Mouse (Mus musculus) kidney, adult 2 months (tissue): Measurements from ENCODE around the gene Gck. TPM values are rescaled to one million over a fixed set of nuclear protein-coding genes. Genes with fewer than 3 reads are reported as not detected.

Experiments
- DNase-seq: peaks from one replicate; pipeline ENCODE4 v3.0.0; 2021
- H3K27ac ChIP-seq: fragments of 200-500 bp; 2 replicates; pipeline ENCODE4 v1.5.1; 2012; ENCODE audit warnings: low read depth, low read length, control low read depth, inconsistent platforms; ENCODE audit not compliant: insufficient read depth
- H3K27me3 ChIP-seq: fragments of 200-500 bp; replicated peaks from 2 replicates; pipeline ENCODE4 v1.6.1; 2012; ENCODE audit warnings: mild to moderate bottlenecking, moderate library complexity, low read length, inconsistent platforms; ENCODE audit not compliant: control insufficient read depth, insufficient read depth
- H3K36me3 ChIP-seq: fragments of 200-500 bp; 2 replicates; pipeline ENCODE4 v1.6.1; 2012; ENCODE audit warnings: mild to moderate bottlenecking, moderate library complexity, low read length, inconsistent platforms; ENCODE audit not compliant: control insufficient read depth, insufficient read depth
- H3K4me1 ChIP-seq: fragments of 200-500 bp; 2 replicates; pipeline ENCODE4 v1.6.1; 2011; ENCODE audit warnings: low read length; ENCODE audit not compliant: control insufficient read depth, insufficient read depth
- H3K4me3 ChIP-seq: fragments of 200-500 bp; 2 replicates; pipeline ENCODE4 v1.5.1; 2011; ENCODE audit warnings: mild to moderate bottlenecking, low read depth, low read length, control low read depth; ENCODE audit not compliant: insufficient read depth
- CTCF ChIP-seq: fragments of 200-500 bp; conservative IDR thresholded peaks from 2 replicates; pipeline ENCODE4 v1.5.1; 2011; ENCODE audit warnings: low read depth, mild to moderate bottlenecking, control low read depth, low read length, moderate library complexity, mixed read lengths; ENCODE audit not compliant: insufficient read depth, insufficient read length
- POLR2A ChIP-seq: fragments of 200-500 bp; IDR thresholded peaks from one replicate; pipeline ENCODE4 v1.6.1; 2011; ENCODE audit warnings: low read depth, low read length, control low read depth
- WGBS: fragments of 180-500 bp; shearing (Covaris S2); methylation state at CpG from one replicate; pipeline ENCODE4 v1.1.7; 2018; 5-methylcytosine and 5-hydroxymethylcytosine counted together
- polyA plus RNA-seq: library from polyadenylated mRNA; depleted of rRNA; stranded (reverse); fragments of >200 nt; gene quantifications from 2 replicates; pipeline ENCODE4 v1.2.3, GENCODE M21; 2012

The Gck gene
- polyA plus RNA-seq, 1 experiment, result 0.16 TPM

GRCm38 (mm10) chr11:5868324-5868723 lies 81.6 kb downstream of the Gck start:
- WGBS, result 80% methylated on average over 12 of the region's 12 CpGs
- Histone ChIP-seq H3K27ac (peak overlapping the region; percentile 54; the same call in 1 of the 2 replicates), H3K4me3 (no peak overlapping the region), H3K4me1 (no peaks in the 10 kb centered on the region), H3K36me3 (no peaks in the 10 kb centered on the region), H3K27me3 (no peaks in the 10 kb centered on the region)
- peak; percentile 64 for DNase-seq
- TF ChIP-seq POLR2A, result no peak
- TF ChIP-seq CTCF, result no peak

- WGBS, result 82% methylated on average over 2 of the region's 2 CpGs
- Histone ChIP-seq H3K27ac (no peak overlapping the region), H3K4me1 (no peaks in the 10 kb centered on the region), H3K27me3 (no peaks in the 10 kb centered on the region), H3K36me3 (no peaks in the 10 kb centered on the region), H3K4me3 (no peak overlapping the region)
- TF ChIP-seq POLR2A (no peak), CTCF (no peak)
- no peak for DNase-seq
These were observed 82.7 kb downstream of the Gck start for GRCm38 (mm10) chr11:5867196-5867595.

DNA sequence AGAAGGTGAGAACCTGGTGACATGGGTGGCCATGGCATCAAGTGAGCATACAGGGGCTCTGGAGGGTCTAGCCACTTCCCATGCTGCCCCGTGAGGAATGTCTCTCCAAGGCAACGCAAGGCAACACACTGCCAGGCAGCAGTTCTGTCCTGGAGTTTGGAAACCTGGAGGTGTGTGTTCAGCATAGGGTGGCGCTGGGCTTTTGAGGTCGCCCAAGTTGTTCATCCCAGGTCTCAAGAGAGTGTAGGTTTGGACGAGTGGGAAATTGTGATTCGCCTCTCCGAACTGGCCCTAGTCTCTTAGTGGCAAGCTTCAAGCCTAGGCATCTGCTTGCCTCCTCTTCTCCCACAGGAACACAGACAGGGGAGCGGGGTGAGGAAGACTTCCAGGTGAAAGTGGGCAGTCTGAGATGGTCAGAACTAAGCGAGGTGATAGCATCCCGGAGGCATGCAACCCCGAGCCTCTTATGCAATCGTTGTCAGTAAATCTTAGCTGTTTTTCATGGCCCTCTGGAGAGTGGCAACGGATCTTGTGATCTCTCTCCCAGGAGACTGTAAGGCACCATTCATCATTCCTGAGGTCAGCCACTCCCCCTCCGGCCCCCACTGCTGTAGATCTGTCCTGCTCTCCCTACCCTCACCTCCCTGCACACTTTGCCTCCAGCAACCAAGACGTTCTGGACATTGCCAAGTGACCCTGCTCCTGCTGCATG lies 87.3 kb downstream of the Gck start:
- Histone ChIP-seq H3K36me3 (no peaks in the 10 kb centered on the region), H3K4me3 (peak overlapping the region; percentile 62), H3K4me1 (no peaks in the 10 kb centered on the region), H3K27me3 (no peaks in the 10 kb centered on the region), H3K27ac (peak overlapping the region; percentile 46)
- TF ChIP-seq POLR2A (no peak), CTCF (no peak)
- DNase-seq, result peak; percentile 79
- WGBS, result 17% methylated on average over 15 of the region's 15 CpGs

- H3K4me3 ChIP-seq, result peak within 1 kb of the TSS; percentile 62
- H3K36me3 ChIP-seq, result no peaks in the 10 kb centered on the region
- 4% methylated on average over 58 of the region's 59 CpGs for WGBS
- no peaks in the 10 kb centered on the region for H3K4me1 ChIP-seq
- TF ChIP-seq POLR2A (no peak), CTCF (no peak)
- peak within 1 kb of the TSS; percentile 46 for H3K27ac ChIP-seq
- no peaks in the 10 kb centered on the region for H3K27me3 ChIP-seq
- peak; percentile 60 for DNase-seq
These were observed 88.0 kb downstream of the Gck start, which contains the start of gene Aebp1 for GRCm38 (mm10) chr11:5861678-5862393. Gene Aebp1, plus strand, starts transcription at chr11:5861947.

DNA sequence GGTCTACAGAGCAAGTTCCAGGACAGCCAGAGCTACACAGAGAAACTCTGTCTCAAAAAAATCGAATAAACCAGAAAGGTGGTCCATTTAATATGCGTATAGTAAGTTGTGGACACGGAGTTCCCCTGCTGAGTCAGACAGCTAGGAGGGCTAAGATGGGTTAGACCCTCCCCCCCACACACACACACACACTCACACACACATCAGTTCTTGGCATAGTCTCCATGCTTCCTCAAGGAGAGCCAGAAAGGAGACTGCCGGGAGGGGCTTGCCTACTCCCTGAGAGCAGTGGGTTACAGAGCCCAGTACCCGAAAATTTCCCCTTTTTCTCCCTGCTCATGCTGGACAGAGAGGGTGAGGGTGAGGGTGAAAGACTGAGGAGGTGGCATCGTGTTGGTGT lies 89.2 kb downstream of the Gck start:
- Histone ChIP-seq H3K4me3 (no peak overlapping the region), H3K36me3 (no peaks in the 10 kb centered on the region), H3K27me3 (no peaks in the 10 kb centered on the region), H3K27ac (no peak overlapping the region), H3K4me1 (no peaks in the 10 kb centered on the region)
- no peak for DNase-seq
- 76% methylated on average over 6 of the region's 6 CpGs for WGBS
- TF ChIP-seq POLR2A (no peak), CTCF (no peak)

DNA sequence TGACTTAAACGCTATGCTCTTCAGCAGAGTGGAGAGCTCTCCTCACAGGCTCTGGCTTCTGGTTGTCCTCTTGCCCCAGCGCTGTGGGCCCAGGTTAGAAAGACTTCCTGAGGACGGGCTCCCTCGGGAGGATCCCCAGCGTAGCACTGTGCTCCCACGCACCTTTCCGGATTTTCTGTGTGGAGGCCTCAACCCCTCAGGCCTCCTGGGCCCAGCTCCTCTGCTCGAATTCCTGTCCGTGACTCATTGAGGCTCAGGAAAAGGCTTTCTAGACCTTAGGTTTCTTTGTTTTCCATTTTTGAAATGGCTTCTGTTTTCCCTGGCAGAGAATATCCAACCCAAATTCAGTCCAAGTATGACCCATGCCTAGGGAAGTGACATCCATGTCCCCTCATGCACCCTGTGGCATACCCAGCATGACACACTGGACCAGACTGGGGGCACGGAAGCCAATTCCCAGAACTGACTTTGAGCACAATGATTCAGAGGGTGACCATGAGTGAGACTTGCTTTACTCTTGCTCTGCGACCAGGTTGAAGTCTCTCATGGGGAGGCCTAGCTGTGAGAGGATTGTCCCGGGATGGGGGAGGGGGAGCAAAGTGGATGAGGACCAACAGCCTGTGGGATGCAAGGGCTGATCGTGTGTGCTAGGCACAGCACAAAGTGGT lies 89.9 kb downstream of the Gck start:
- Histone ChIP-seq H3K27ac (no peak overlapping the region), H3K4me3 (no peak overlapping the region), H3K36me3 (no peaks in the 10 kb centered on the region), H3K27me3 (no peaks in the 10 kb centered on the region), H3K4me1 (no peaks in the 10 kb centered on the region)
- DNase-seq, result no peak
- TF ChIP-seq POLR2A (no peak), CTCF (no peak)
- WGBS, result 88% methylated on average over 13 of the region's 13 CpGs

GRCm38 (mm10) chr11:5858723-5859122 lies 91.2 kb downstream of the Gck start:
- Histone ChIP-seq H3K27ac (no peak overlapping the region), H3K27me3 (no peaks in the 10 kb centered on the region), H3K4me1 (no peaks in the 10 kb centered on the region), H3K36me3 (no peaks in the 10 kb centered on the region), H3K4me3 (no peak overlapping the region)
- no peak for DNase-seq
- peak; percentile 26; the same call in 1 of the 2 replicates for TF ChIP-seq CTCF
- TF ChIP-seq POLR2A, result no peak
- WGBS, result 89% methylated on average over 1 of the region's 1 CpGs
